Mouse (Mus musculus) gastrocnemius, postnatal 25 days (tissue): ENCODE results near the gene Ajm1. TPM values are rescaled to one million over a fixed set of nuclear protein-coding genes. Genes with fewer than 3 reads are reported as not detected.

Experiments used
- DNase-seq: peaks from one replicate; pipeline ENCODE4 v3.0.0; 2022
- total RNA-seq, 2 experiments: library from RNA; stranded (reverse); gene quantifications; 1 replicate in 1 of 2; 2 replicates in 1 of 2; pipeline ENCODE4 v1.2.3; 2021

Ajm1 gene
- total RNA-seq, 2 experiments from 2014 or later: not detected

DNA sequence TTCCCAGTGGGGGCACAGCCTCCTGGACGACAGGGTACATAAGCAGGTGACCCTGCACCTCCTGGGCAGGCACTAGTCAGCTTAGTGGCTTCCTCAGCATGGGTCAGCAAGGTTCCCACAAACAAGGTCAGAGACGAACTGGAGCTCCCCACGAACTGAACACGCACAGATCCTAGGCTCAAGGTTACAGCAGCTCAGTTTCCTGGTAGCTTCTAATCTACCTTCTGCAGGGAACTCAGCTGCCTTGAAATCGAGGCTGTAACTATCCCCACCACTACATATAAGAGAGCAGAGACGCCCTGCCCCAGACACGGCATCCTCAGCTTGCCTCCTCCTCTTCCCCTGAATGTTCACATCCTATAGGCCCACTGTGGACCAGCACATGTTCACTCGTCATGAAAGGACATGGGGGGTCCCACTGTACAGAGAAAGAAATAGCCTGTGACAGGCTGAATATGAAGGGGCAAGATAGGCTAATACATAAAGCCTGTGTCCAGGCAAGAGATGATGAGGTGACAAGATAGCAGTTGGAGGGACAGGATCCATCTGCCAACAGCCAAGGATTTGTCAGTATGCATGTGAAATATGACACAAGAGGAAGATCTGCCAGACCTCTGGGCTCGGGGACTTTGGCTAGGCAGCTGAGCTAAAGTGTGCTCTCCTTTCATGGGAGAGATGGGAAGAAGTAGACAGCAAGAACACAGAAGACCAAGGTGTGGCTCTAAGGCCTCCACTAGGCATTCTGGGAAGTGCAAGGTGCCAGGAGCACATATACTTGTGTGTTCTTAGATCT lies 54.9 kb downstream of the Ajm1 start:
- DNase-seq: no peak

Other genes with a start within 250 kb of the Ajm1 start
- gene Man1b1, start 249.4 kb downstream of the Ajm1 start, total RNA-seq: 10 to 100 TPM; 11.9 to 15.4 TPM
- gene Dpp7, start 225.4 kb downstream of the Ajm1 start, total RNA-seq: 10 to 100 TPM; 10.1 to 10.4 TPM
- gene Uap1l1, start 216.1 kb downstream of the Ajm1 start, total RNA-seq: 1 to 10 TPM; 2.8 to 4.6 TPM
- gene Sapcd2, start 209.4 kb downstream of the Ajm1 start, total RNA-seq: under 1 TPM; 0.19 to 0.33 TPM
- gene Entpd2, start 185.9 kb downstream of the Ajm1 start, total RNA-seq: 1 to 10 TPM; 9.1 to 9.4 TPM
- 10 to 100 TPM; 15.0 to 25.1 TPM for gene Npdc1, start 182.4 kb downstream of the Ajm1 start, total RNA-seq
- not detected for gene Fut7, start 158.5 kb downstream of the Ajm1 start, total RNA-seq
- 10 to 100 TPM; 12.5 to 16.2 TPM for gene Abca2, start 153.1 kb downstream of the Ajm1 start, total RNA-seq
- under 1 TPM; 0.35 to 0.64 TPM for gene Clic3, start 124.9 kb downstream of the Ajm1 start, total RNA-seq
- gene Paxx, start 120.7 kb downstream of the Ajm1 start, total RNA-seq: 10 to 100 TPM; 13.7 to 16.2 TPM
- gene Ptgds, start 111.7 kb downstream of the Ajm1 start, total RNA-seq: not detected
- gene Lcn12, start 87.8 kb downstream of the Ajm1 start, total RNA-seq: not detected
- 10 to 100 TPM; 77.2 to 77.4 TPM for gene Fbxw5, start 81.0 kb downstream of the Ajm1 start, total RNA-seq
- gene C8g, start 80.0 kb downstream of the Ajm1 start, total RNA-seq: 1 to 10 TPM in 1 of 2 experiments, under 1 TPM in 1; 0.86 to 1.3 TPM
- 10 to 100 TPM; 10.5 to 10.9 TPM for gene Traf2, start 34.8 kb downstream of the Ajm1 start, total RNA-seq
- gene Edf1, start 23.9 kb downstream of the Ajm1 start, total RNA-seq: 100 to 1,000 TPM; 142 to 162 TPM
- 1 to 10 TPM; 1.7 to 3.2 TPM for gene Mamdc4, start 6.9 kb downstream of the Ajm1 start, total RNA-seq
- 10 to 100 TPM; 50.1 to 53.7 TPM for gene Phpt1, start 6.5 kb downstream of the Ajm1 start, total RNA-seq
- 10 to 100 TPM; 63.5 to 67.8 TPM for gene Rabl6, start 26.8 kb upstream of the Ajm1 start, total RNA-seq
- gene Ccdc183, start 35.9 kb upstream of the Ajm1 start, total RNA-seq: not detected
- 10 to 100 TPM; 15.2 to 16.4 TPM for gene Tmem141, start 40.2 kb upstream of the Ajm1 start, total RNA-seq
- 1 to 10 TPM; 3.9 to 8.5 TPM for gene Fcna, start 46.3 kb upstream of the Ajm1 start, total RNA-seq
- 10 to 100 TPM in 1 of 2 experiments, 1 to 10 TPM in 1; 5.7 to 20.3 TPM for gene Lcn8, start 71.4 kb upstream of the Ajm1 start, total RNA-seq
- gene Lcn5, start 76.2 kb upstream of the Ajm1 start, total RNA-seq: not detected
- gene Lcn6, start 95.0 kb upstream of the Ajm1 start, total RNA-seq: not detected
- gene Lcn10, start 101.0 kb upstream of the Ajm1 start, total RNA-seq: not detected
- gene Obp2a, start 118.3 kb upstream of the Ajm1 start, total RNA-seq: not detected
- 10 to 100 TPM in 1 of 2 experiments, 1 to 10 TPM in 1; 8.4 to 11.2 TPM for gene Bmyc, start 125.0 kb upstream of the Ajm1 start, total RNA-seq
- gene Obp2b, start 155.3 kb upstream of the Ajm1 start, total RNA-seq: not detected
- not detected for gene Lcn3, start 183.8 kb upstream of the Ajm1 start, total RNA-seq
- gene Lcn11, start 195.3 kb upstream of the Ajm1 start, total RNA-seq: not detected
- gene Gm13539, start 200.5 kb upstream of the Ajm1 start, total RNA-seq: not detected
- not detected for gene Glt6d1, start 234.1 kb upstream of the Ajm1 start, total RNA-seq
- not detected for gene Lcn9, start 241.4 kb upstream of the Ajm1 start, total RNA-seq